In the genomic region with DNA sequence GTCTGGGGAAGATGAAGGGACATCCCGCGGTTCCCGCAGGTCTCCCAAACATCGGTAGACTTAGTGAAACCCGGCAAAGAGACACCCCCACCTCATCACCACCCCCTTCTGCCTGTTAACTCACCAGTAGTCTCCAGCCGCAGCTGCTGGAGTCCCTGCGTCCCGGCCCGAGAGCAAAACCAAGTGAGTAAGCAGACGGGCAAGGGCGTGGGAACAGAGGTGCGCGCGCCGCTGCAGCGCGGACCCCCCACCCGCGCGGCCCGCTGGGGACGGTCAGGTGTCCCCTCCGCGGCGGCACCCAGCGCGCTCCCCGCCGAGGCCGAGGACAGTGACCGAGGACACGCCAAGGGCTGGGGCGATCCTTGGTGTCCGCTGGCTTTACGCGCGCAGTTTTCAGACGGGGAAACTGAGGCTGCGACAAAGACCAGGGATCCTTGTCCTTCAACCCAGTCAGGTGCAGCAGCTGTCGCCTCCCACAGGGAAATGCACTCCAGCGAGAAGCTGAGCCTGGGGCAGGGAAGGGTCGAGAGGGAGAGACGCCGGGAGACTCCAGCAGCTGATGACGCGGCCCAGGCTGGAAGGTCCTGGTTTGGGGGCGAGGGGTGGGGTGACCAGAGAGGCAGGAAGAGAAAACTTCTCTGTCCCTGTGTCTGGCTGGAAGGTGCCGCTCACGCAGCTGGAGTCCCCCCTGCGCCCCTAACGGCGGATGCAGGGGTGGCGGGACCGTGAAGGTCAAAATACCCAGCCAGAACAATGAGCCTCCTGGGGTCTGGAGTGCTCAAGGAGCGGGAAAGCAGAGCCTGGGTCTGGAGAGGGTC, we compare ENCODE assay signal across 8 mouse cellular contexts. TPM values are rescaled to one million over a fixed set of nuclear protein-coding genes. Genes with fewer than 3 reads are reported as not detected.
A peak's percentile ranks its signal among the peaks of the same experiment; 100 is the strongest.
DNase-seq lines count a peak whose midpoint lies in the region; ATAC-seq lines count a peak whose summit lies in the region.

A gene (minus strand): TSS at position 435 of the 818 bp plus-strand sequence.

- 1% methylated on average over 55 of the region's 55 CpGs for WGBS in forebrain, embryonic 13.5 days

- H3K36me3 ChIP-seq in forebrain, embryonic 13.5 days (ENCODE audit: poor library complexity, severe bottlenecking), result peaks cover 6% of the 10 kb centered on the region

- no peak for ATAC-seq in forebrain, embryonic 13.5 days
- ATAC-seq in megakaryocyte-erythroid progenitor cell, adult 5-6 weeks (replicated peaks; ENCODE audit: low FRiP score, low TSS enrichment, poor library complexity, severe bottlenecking), result 0 out of 2 replicates have a peak, but pooled peaks have one; percentile 5

- peaks cover 58% of the 10 kb centered on the region for H3K4me1 ChIP-seq in forebrain, embryonic 13.5 days

- DNase-seq in heart, adult 18-20 months, result no peak
- no peak for DNase-seq in heart, adult 9 months (ENCODE audit: low spot score in 2 of 2)
- peak; percentile 74 for DNase-seq in ES-CJ7 (ENCODE audit: low read depth, low spot score)
- peak; percentile 61 for DNase-seq in induced T-regulatory cell, adult 2 months (ENCODE audit: low read depth)
- no peak for DNase-seq in right cerebral cortex, postnatal 25 days
- DNase-seq in frontal cortex, postnatal 14 days (ENCODE audit: low spot score in 2 of 2), result no peak

- peaks cover 15% of the 10 kb centered on the region for H3K27me3 ChIP-seq in forebrain, embryonic 13.5 days

- H3K4me2 ChIP-seq in forebrain, embryonic 13.5 days, result peak within 1 kb of the TSS; percentile 96

- no peaks in the 10 kb centered on the region for H3K9me3 ChIP-seq in forebrain, embryonic 13.5 days (replicated peaks)

- peak within 1 kb of the TSS; percentile 98 for H3K27ac ChIP-seq in forebrain, embryonic 13.5 days

- peak within 1 kb of the TSS; percentile 82 for H3K9ac ChIP-seq in forebrain, embryonic 13.5 days

- H3K4me3 ChIP-seq in forebrain, embryonic 13.5 days, result peak within 1 kb of the TSS; percentile 56

RNA-seq across cellular contexts. Expression of the gene that starts here (rescaled TPM):
- 10 to 100 TPM; 13.7 to 14.4 TPM for total RNA-seq in heart, adult 18-20 months (2021)
- polyA plus RNA-seq in forebrain, embryonic 13.5 days (2015; fragmentation: Nextera tagmentation; extraction: Ambion mirVana), result 11.2 and 13.5 TPM in 2 replicates
- total RNA-seq in megakaryocyte-erythroid progenitor cell, adult 5-6 weeks (2014; fragmentation: Nextera tagmentation), result 0.32 TPM in 1 of 2 replicates, not detected in the other
- total RNA-seq in megakaryocyte-erythroid progenitor cell, adult 5-6 weeks (2017), result 2.9 TPM in 1 of 2 replicates, not detected in the other

Comparison
In these comparisons a context has a peak if more than half of its experiments do, and no peak if none do; other contexts are left out.
1. DNase-seq: peak in ES-CJ7 (single experiment) and induced T-regulatory cell, adult 2 months (single experiment); none in heart, adult 18-20 months (0 of 2), heart, adult 9 months (0 of 2), right cerebral cortex, postnatal 25 days (single experiment) and frontal cortex, postnatal 14 days (0 of 2).